Mouse (Mus musculus) ES-E14 (cell line): ENCODE measurements around the gene 1700013G24Rik.

ENCODE experiments used
- CHD2 ChIP-seq: IDR thresholded peaks from 2 replicates; pipeline ENCODE4 v1.6.1; 2014; ENCODE audit warnings: mild to moderate bottlenecking, low read depth, low read length, inconsistent platforms
- ZNF384 ChIP-seq: IDR thresholded peaks from 2 replicates; pipeline ENCODE4 v1.6.1; 2012; ENCODE audit warnings: low read depth, low read length, inconsistent platforms

GRCm38 (mm10) chr4:137500149-137500548 lies 47.1 kb downstream of the 1700013G24Rik start:
- no peak for TF ChIP-seq CHD2
- no peak for TF ChIP-seq ZNF384
